Mouse (Mus musculus): ENCODE results near the gene Elmo2. TPM values are rescaled to one million over a fixed set of nuclear protein-coding genes. Genes with fewer than 3 reads are reported as not detected.

Elmo2 gene
- polyA plus RNA-seq, 1 experiment from 2014 or later = 115 TPM

- no peak overlapping the region for H3K4me3 ChIP-seq (replicated peaks; ENCODE audit: low read length)
- H3K4me1 ChIP-seq (replicated peaks; ENCODE audit: control insufficient read depth, insufficient read depth, low read length) = peaks cover 6% of the 10 kb centered on the region
Measured at GRCm38 (mm10) chr2:165258321-165258720, 68.0 kb downstream of the Elmo2 start.

DNA sequence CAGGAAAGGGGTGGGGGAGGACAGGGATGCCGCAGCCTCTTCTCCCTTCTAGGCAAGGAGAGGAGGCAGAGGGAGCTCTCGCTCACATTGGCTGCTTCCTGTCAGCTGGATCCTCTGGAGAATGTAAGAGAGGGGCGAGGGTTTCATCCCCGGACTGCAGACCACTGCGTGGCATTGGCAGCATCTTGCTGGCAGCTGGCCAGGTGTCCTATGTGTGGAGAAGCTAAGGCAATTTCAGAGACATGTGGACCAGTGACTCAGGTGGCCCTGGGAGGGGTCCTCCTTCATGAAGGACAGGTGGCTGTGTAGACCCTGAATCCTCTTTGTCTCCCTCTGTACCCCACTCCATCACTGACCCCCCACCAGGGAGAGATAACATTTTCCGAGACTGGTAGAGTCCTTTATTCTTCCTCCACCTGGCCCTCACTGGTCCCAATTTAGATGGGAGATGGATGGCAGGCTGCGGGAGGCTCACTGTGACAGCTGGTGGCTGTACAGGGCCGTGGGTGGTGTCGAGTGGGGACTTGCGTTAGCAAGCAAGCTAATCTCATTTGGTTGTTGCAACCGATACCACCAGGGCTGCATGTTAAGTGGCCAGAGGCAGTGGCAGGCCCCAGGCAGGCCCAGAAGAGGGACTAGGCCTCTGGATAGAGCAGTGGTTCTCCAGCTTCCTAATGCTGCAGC, 69.0 kb downstream of the Elmo2 start:
- Histone ChIP-seq H3K4me1 (replicated peaks; ENCODE audit: control insufficient read depth, insufficient read depth, low read length) (peaks cover 6% of the 10 kb centered on the region), H3K9me3 (ENCODE audit: control insufficient read depth, low read length) (no peaks in the 10 kb centered on the region), H3K4me2 (ENCODE audit: low read length) (no peak overlapping the region), H3K9ac (replicated peaks; ENCODE audit: low read depth, low read length) (no peak overlapping the region), H3K27ac (ENCODE audit: low read length) (no peak overlapping the region), H3K36me3 (ENCODE audit: control insufficient read depth, insufficient read depth) (no peaks in the 10 kb centered on the region), H3K4me3 (replicated peaks; ENCODE audit: low read length) (no peak overlapping the region), H3K27me3 (replicated peaks; ENCODE audit: control insufficient read depth, insufficient read depth, low read length) (peaks cover 8% of the 10 kb centered on the region; the same call in 1 of the 2 replicates)
- no peak for ATAC-seq
- WGBS = 38% methylated on average over 11 of the region's 11 CpGs

More at GRCm38 (mm10) chr2:165258321-165258720, 68.0 kb downstream of the Elmo2 start:
- Histone ChIP-seq H3K27ac (ENCODE audit: low read length) (no peak overlapping the region), H3K9ac (replicated peaks; ENCODE audit: low read depth, low read length) (no peak overlapping the region), H3K27me3 (replicated peaks; ENCODE audit: control insufficient read depth, insufficient read depth, low read length) (peaks cover 3% of the 10 kb centered on the region; the same call in 1 of the 2 replicates), H3K4me2 (ENCODE audit: low read length) (no peak overlapping the region), H3K36me3 (ENCODE audit: control insufficient read depth, insufficient read depth) (no peaks in the 10 kb centered on the region), H3K9me3 (ENCODE audit: control insufficient read depth, low read length) (no peaks in the 10 kb centered on the region)
- WGBS = 69% methylated on average over 6 of the region's 6 CpGs
- no peak for ATAC-seq

GRCm38 (mm10) chr2:165256213-165256612, 70.1 kb downstream of the Elmo2 start:
- WGBS = 64% methylated on average over 10 of the region's 10 CpGs
- H3K4me3 ChIP-seq (replicated peaks; ENCODE audit: low read length) = no peak overlapping the region
- peaks cover 6% of the 10 kb centered on the region for H3K4me1 ChIP-seq (replicated peaks; ENCODE audit: control insufficient read depth, insufficient read depth, low read length)
- H3K36me3 ChIP-seq (ENCODE audit: control insufficient read depth, insufficient read depth) = no peaks in the 10 kb centered on the region
- H3K9me3 ChIP-seq (ENCODE audit: control insufficient read depth, low read length) = no peaks in the 10 kb centered on the region
- no peak overlapping the region for H3K27ac ChIP-seq (ENCODE audit: low read length)
- H3K4me2 ChIP-seq (ENCODE audit: low read length) = no peak overlapping the region
- no peak for ATAC-seq
- peaks cover 11% of the 10 kb centered on the region for H3K27me3 ChIP-seq (replicated peaks; ENCODE audit: control insufficient read depth, insufficient read depth, low read length)
- no peak overlapping the region for H3K9ac ChIP-seq (replicated peaks; ENCODE audit: low read depth, low read length)

DNA sequence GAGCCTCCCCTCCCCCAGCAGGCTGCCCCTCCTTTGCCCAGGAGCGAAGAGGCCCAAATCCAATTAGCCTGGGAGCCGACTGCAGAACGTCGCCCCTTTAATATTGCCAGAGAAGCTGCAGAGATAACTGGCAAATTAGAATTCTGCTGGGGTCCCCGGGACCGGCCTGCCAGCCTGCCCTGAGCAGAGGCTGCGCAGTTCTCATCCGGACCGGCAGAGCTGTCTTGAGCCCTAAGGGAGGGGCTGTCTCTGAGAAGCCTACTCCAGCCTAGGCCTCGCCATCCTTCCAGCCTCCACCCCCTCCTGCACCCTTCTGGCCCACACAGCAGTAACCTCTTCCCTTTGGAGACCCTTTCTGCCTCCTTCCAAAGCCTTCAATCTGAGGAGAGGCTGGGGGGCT, 72.4 kb downstream of the Elmo2 start:
- H3K9ac ChIP-seq (replicated peaks; ENCODE audit: low read depth, low read length) = no peak overlapping the region
- no peaks in the 10 kb centered on the region for H3K9me3 ChIP-seq (ENCODE audit: control insufficient read depth, low read length)
- ATAC-seq = 0 out of 2 replicates have a peak, but pooled peaks have one; percentile 59
- WGBS = 4% methylated on average over 10 of the region's 10 CpGs
- H3K27ac ChIP-seq (ENCODE audit: low read length) = no peak overlapping the region
- no peak overlapping the region for H3K4me3 ChIP-seq (replicated peaks; ENCODE audit: low read length)
- H3K27me3 ChIP-seq (replicated peaks; ENCODE audit: control insufficient read depth, insufficient read depth, low read length) = peaks cover 11% of the 10 kb centered on the region
- no peaks in the 10 kb centered on the region for H3K36me3 ChIP-seq (ENCODE audit: control insufficient read depth, insufficient read depth)
- peaks cover 11% of the 10 kb centered on the region for H3K4me1 ChIP-seq (replicated peaks; ENCODE audit: control insufficient read depth, insufficient read depth, low read length)
- H3K4me2 ChIP-seq (ENCODE audit: low read length) = no peak overlapping the region

DNA sequence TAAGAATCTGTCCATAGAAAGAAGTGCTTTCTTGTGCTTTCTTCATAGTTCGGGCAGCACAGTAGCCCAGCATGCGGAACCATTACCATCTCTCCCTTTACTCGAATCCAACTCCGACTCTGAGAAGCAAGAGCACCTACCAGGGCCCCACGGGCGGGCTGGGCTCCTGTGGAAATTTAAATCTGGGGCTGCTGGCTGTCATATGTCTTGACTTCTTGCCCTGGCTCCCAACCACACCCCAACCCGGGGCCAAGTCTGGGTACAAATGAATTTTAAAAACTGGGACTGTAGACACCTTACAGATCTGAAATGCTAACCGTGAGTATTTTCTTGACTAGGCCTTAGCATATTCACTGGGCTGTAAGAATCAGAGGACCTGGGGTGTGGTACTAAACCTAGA, 73.0 kb downstream of the Elmo2 start:
- ATAC-seq = no peak
- no peak overlapping the region for H3K9ac ChIP-seq (replicated peaks; ENCODE audit: low read depth, low read length)
- no peaks in the 10 kb centered on the region for H3K36me3 ChIP-seq (ENCODE audit: control insufficient read depth, insufficient read depth)
- no peak overlapping the region for H3K4me2 ChIP-seq (ENCODE audit: low read length)
- H3K4me3 ChIP-seq (replicated peaks; ENCODE audit: low read length) = no peak overlapping the region
- WGBS = 74% methylated on average over 8 of the region's 8 CpGs
- peaks cover 11% of the 10 kb centered on the region for H3K27me3 ChIP-seq (replicated peaks; ENCODE audit: control insufficient read depth, insufficient read depth, low read length)
- H3K4me1 ChIP-seq (replicated peaks; ENCODE audit: control insufficient read depth, insufficient read depth, low read length) = peaks cover 12% of the 10 kb centered on the region
- no peaks in the 10 kb centered on the region for H3K9me3 ChIP-seq (ENCODE audit: control insufficient read depth, low read length)
- no peak overlapping the region for H3K27ac ChIP-seq (ENCODE audit: low read length)

DNA sequence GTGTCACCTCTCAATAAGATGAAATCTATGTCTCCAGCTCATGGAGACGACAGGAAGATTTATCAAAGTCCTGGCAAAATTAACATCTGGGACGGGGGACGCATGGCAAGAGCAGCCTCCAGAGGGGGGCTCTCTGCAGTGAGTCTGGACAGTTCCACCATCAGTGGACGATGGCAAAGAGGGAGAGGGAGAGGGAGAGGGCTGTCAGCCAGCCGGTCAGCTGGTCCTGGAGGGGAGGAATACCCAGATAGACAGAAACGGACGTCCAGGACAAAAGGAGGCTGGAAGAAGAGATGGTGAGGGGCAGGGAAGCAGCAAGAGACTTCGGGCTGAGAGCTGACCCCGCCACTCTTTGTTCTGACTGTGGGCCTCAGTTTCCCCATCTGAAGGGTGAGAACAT, 73.5 kb downstream of the Elmo2 start:
- Histone ChIP-seq H3K36me3 (ENCODE audit: control insufficient read depth, insufficient read depth) (no peaks in the 10 kb centered on the region), H3K27ac (ENCODE audit: low read length) (no peak overlapping the region), H3K9ac (replicated peaks; ENCODE audit: low read depth, low read length) (no peak overlapping the region), H3K4me1 (replicated peaks; ENCODE audit: control insufficient read depth, insufficient read depth, low read length) (peaks cover 12% of the 10 kb centered on the region), H3K4me3 (replicated peaks; ENCODE audit: low read length) (no peak overlapping the region), H3K4me2 (ENCODE audit: low read length) (no peak overlapping the region), H3K9me3 (ENCODE audit: control insufficient read depth, low read length) (no peaks in the 10 kb centered on the region), H3K27me3 (replicated peaks; ENCODE audit: control insufficient read depth, insufficient read depth, low read length) (peaks cover 13% of the 10 kb centered on the region)
- no peak for ATAC-seq
- WGBS = 61% methylated on average over 9 of the region's 9 CpGs

- H3K9ac ChIP-seq (replicated peaks; ENCODE audit: low read depth, low read length) = no peak overlapping the region
- 75% methylated on average over 8 of the region's 8 CpGs for WGBS
- H3K27ac ChIP-seq (ENCODE audit: low read length) = no peak overlapping the region
- H3K27me3 ChIP-seq (replicated peaks; ENCODE audit: control insufficient read depth, insufficient read depth, low read length) = peaks cover 17% of the 10 kb centered on the region
- no peaks in the 10 kb centered on the region for H3K36me3 ChIP-seq (ENCODE audit: control insufficient read depth, insufficient read depth)
- no peak overlapping the region for H3K4me3 ChIP-seq (replicated peaks; ENCODE audit: low read length)
- H3K9me3 ChIP-seq (ENCODE audit: control insufficient read depth, low read length) = no peaks in the 10 kb centered on the region
- no peak for ATAC-seq
- H3K4me1 ChIP-seq (replicated peaks; ENCODE audit: control insufficient read depth, insufficient read depth, low read length) = peaks cover 12% of the 10 kb centered on the region
- no peak overlapping the region for H3K4me2 ChIP-seq (ENCODE audit: low read length)
Measured at GRCm38 (mm10) chr2:165252381-165252780, 73.9 kb downstream of the Elmo2 start.

GRCm38 (mm10) chr2:165250903-165251302, 75.4 kb downstream of the Elmo2 start:
- ATAC-seq = no peak
- peaks cover 23% of the 10 kb centered on the region for H3K27me3 ChIP-seq (replicated peaks; ENCODE audit: control insufficient read depth, insufficient read depth, low read length)
- peaks cover 12% of the 10 kb centered on the region for H3K4me1 ChIP-seq (replicated peaks; ENCODE audit: control insufficient read depth, insufficient read depth, low read length)
- H3K4me3 ChIP-seq (replicated peaks; ENCODE audit: low read length) = no peak overlapping the region
- H3K9ac ChIP-seq (replicated peaks; ENCODE audit: low read depth, low read length) = no peak overlapping the region
- WGBS = 32% methylated on average over 1 of the region's 1 CpGs
- H3K9me3 ChIP-seq (ENCODE audit: control insufficient read depth, low read length) = no peaks in the 10 kb centered on the region
- no peaks in the 10 kb centered on the region for H3K36me3 ChIP-seq (ENCODE audit: control insufficient read depth, insufficient read depth)
- H3K27ac ChIP-seq (ENCODE audit: low read length) = no peak overlapping the region
- no peak overlapping the region for H3K4me2 ChIP-seq (ENCODE audit: low read length)

- WGBS = 6% methylated on average over 3 of the region's 3 CpGs
- peaks cover 28% of the 10 kb centered on the region for H3K27me3 ChIP-seq (replicated peaks; ENCODE audit: control insufficient read depth, insufficient read depth, low read length)
- ATAC-seq = peak; percentile 36; the same call in 1 of the 2 replicates
Measured at GRCm38 (mm10) chr2:165248967-165249366, 77.3 kb downstream of the Elmo2 start.

More at GRCm38 (mm10) chr2:165248967-165249366, 77.3 kb downstream of the Elmo2 start:
- Histone ChIP-seq H3K4me1 (replicated peaks; ENCODE audit: control insufficient read depth, insufficient read depth, low read length) (peaks cover 9% of the 10 kb centered on the region), H3K4me3 (replicated peaks; ENCODE audit: low read length) (no peak overlapping the region), H3K27ac (ENCODE audit: low read length) (no peak overlapping the region), H3K9me3 (ENCODE audit: control insufficient read depth, low read length) (no peaks in the 10 kb centered on the region), H3K9ac (replicated peaks; ENCODE audit: low read depth, low read length) (no peak overlapping the region), H3K4me2 (ENCODE audit: low read length) (no peak overlapping the region), H3K36me3 (ENCODE audit: control insufficient read depth, insufficient read depth) (no peaks in the 10 kb centered on the region)
